ENCODE assay signal across 27 mouse cellular contexts in the genomic region with DNA sequence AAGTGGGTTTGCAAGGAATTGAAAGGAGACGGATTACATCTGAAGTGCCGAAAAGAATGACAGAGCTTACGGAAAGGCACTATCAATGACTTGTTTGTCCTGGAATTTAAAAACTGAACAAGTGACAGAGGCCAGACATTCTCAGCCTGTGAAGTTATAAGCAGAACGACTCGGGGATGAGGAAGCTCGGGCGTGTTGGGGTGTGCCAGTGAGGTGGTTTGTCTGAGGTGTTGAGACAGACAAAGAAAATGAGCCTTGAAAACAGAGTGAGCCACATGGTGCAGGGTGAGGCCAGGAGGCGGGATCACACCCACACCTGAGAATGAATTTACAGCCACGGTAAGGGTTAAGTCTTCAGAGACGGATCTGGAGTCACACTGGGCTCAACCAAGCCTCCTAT.
DNase-seq lines count a peak whose midpoint lies in the region; ATAC-seq lines count a peak whose summit lies in the region.
"Had no signal": no experiment of that assay in that cellular context is flagged by ENCODE, and none has a peak within 500 bp of the region (broad histone marks: within the 10 kb centered on the region; RNA-seq: fewer than 3 reads in every experiment).

No protein-coding gene starts in this region.

- no peaks in the 10 kb centered on the region for H3K9me3 ChIP-seq in embryonic facial prominence, embryonic 13.5 days
- H3K9me3 ChIP-seq in embryonic facial prominence, embryonic 10.5 days = no peaks in the 10 kb centered on the region
- H3K9me3 ChIP-seq in heart, embryonic 13.5 days = no peaks in the 10 kb centered on the region
- H3K9me3 ChIP-seq: embryonic facial prominence, embryonic 15.5 days; forebrain, embryonic 13.5 days; limb, embryonic 12.5 days; liver, embryonic 15.5 days had no signal

- H3K4me3 ChIP-seq in embryonic facial prominence, embryonic 13.5 days = no peak overlapping the region
- no peak overlapping the region for H3K4me3 ChIP-seq in embryonic facial prominence, embryonic 10.5 days
- H3K4me3 ChIP-seq in heart, embryonic 13.5 days = no peak overlapping the region
- H3K4me3 ChIP-seq: embryonic facial prominence, embryonic 15.5 days; forebrain, embryonic 13.5 days; limb, embryonic 12.5 days; liver, embryonic 15.5 days had no signal

- 0 out of 2 replicates have a peak, but pooled peaks cover 3% of the 10 kb centered on the region for H3K27me3 ChIP-seq in embryonic facial prominence, embryonic 13.5 days
- no peaks in the 10 kb centered on the region for H3K27me3 ChIP-seq in embryonic facial prominence, embryonic 10.5 days (replicated peaks; ENCODE audit: low read depth, poor library complexity, severe bottlenecking)
- H3K27me3 ChIP-seq in heart, embryonic 13.5 days (replicated peaks) = no peaks in the 10 kb centered on the region
- H3K27me3 ChIP-seq: CH12.LX; embryonic facial prominence, embryonic 15.5 days; forebrain, embryonic 13.5 days; limb, embryonic 12.5 days; liver, embryonic 15.5 days had no signal

- DNase-seq in embryonic facial prominence, embryonic 10.5 days (ENCODE audit: low spot score) = no peak
- DNase-seq in heart, postnatal 36 days = no peak
- peak; percentile 29 to 30 for DNase-seq in heart, postnatal 10 days
- DNase-seq in heart, adult 9 months (ENCODE audit: low spot score in 2 of 2) = no peak
- peak; percentile 25 for DNase-seq in R1 (ENCODE audit: low read depth, low spot score)
- DNase-seq in right cerebral cortex, postnatal 10 days (ENCODE audit: low spot score in 2 of 2) = no peak
- DNase-seq: adrenal gland, postnatal 25 days; cerebellum, adult 11-12 months; cerebellum, postnatal 10 days; gastrocnemius, postnatal 14 days; kidney, adult 11 months; kidney, postnatal 25 days; lung, embryonic 14.5 days; lung, postnatal 14 days; right cerebral cortex, postnatal 14 days; thymus, postnatal 4 days had no signal

- H3K4me2 ChIP-seq in embryonic facial prominence, embryonic 13.5 days = no peak overlapping the region
- peak overlapping the region; percentile 50 for H3K4me2 ChIP-seq in heart, embryonic 13.5 days
- H3K4me2 ChIP-seq: embryonic facial prominence, embryonic 15.5 days; forebrain, embryonic 13.5 days; hindbrain, embryonic 14.5 days; limb, embryonic 12.5 days; liver, embryonic 15.5 days; lung, embryonic 14.5 days had no signal

- H3K27ac ChIP-seq in embryonic facial prominence, embryonic 13.5 days = no peak overlapping the region
- no peak overlapping the region for H3K27ac ChIP-seq in embryonic facial prominence, embryonic 10.5 days (replicated peaks)
- 0 out of 2 replicates have a peak overlapping the region, but pooled peaks have one; percentile 45 for H3K27ac ChIP-seq in heart, embryonic 13.5 days (replicated peaks)
- H3K27ac ChIP-seq: embryonic facial prominence, embryonic 15.5 days; forebrain, embryonic 13.5 days; hindbrain, embryonic 14.5 days; limb, embryonic 12.5 days; liver, embryonic 15.5 days had no signal

- peaks cover 3% of the 10 kb centered on the region; the same call in 1 of the 2 replicates for H3K4me1 ChIP-seq in embryonic facial prominence, embryonic 13.5 days
- peaks cover 9% of the 10 kb centered on the region for H3K4me1 ChIP-seq in embryonic facial prominence, embryonic 10.5 days
- peaks cover 27% of the 10 kb centered on the region for H3K4me1 ChIP-seq in heart, embryonic 13.5 days
- H3K4me1 ChIP-seq: embryonic facial prominence, embryonic 15.5 days; limb, embryonic 12.5 days; liver, embryonic 15.5 days had no signal

- ATAC-seq in embryonic facial prominence, embryonic 13.5 days (ENCODE audit: insufficient number of reproducible peaks, insufficient read depth, low FRiP score, low TSS enrichment, low read depth) = 0 out of 2 replicates have a peak, but pooled peaks have one; percentile 32
- ATAC-seq in heart, embryonic 13.5 days (ENCODE audit: extremely low read depth, insufficient number of reproducible peaks, low FRiP score, low TSS enrichment) = no peak
- ATAC-seq: forebrain, embryonic 13.5 days; inflammation-experienced regulatory T-cells, adult 6 months; Patski had no signal

- H3K9ac ChIP-seq in embryonic facial prominence, embryonic 13.5 days = no peak overlapping the region
- H3K9ac ChIP-seq in heart, embryonic 13.5 days = peak overlapping the region; percentile 54
- H3K9ac ChIP-seq: embryonic facial prominence, embryonic 15.5 days; forebrain, embryonic 13.5 days; hindbrain, embryonic 14.5 days; limb, embryonic 12.5 days; liver, embryonic 15.5 days; lung, embryonic 14.5 days had no signal

- no peaks in the 10 kb centered on the region for H3K36me3 ChIP-seq in embryonic facial prominence, embryonic 13.5 days
- no peaks in the 10 kb centered on the region for H3K36me3 ChIP-seq in embryonic facial prominence, embryonic 10.5 days (replicated peaks)
- no peaks in the 10 kb centered on the region for H3K36me3 ChIP-seq in heart, embryonic 13.5 days
- H3K36me3 ChIP-seq: embryonic facial prominence, embryonic 15.5 days; G1E; limb, embryonic 12.5 days; liver, embryonic 15.5 days had no signal

- WGBS in embryonic facial prominence, embryonic 13.5 days = 75% methylated on average over 10 of the region's 10 CpGs
- 79% methylated on average over 10 of the region's 10 CpGs for WGBS in embryonic facial prominence, embryonic 10.5 days
- 35% methylated on average over 10 of the region's 10 CpGs for WGBS in heart, embryonic 13.5 days

- intact Hi-C loops in heart, postnatal 36 days (cut with DNase I) = no loop called here
- intact Hi-C loops in heart, postnatal 10 days (cut with DNase I) = no loop called here

Comparison
In these comparisons a context has a peak if more than half of its experiments do, and no peak if none do; other contexts are left out.
1. DNase-seq: peak in heart, postnatal 10 days (2 of 2) and R1 (single experiment); none in embryonic facial prominence, embryonic 10.5 days (single experiment), heart, postnatal 36 days (0 of 2), heart, adult 9 months (0 of 2) and right cerebral cortex, postnatal 10 days (0 of 2).